Mouse (Mus musculus) frontal cortex, adult 2 months (tissue): Measurements from ENCODE around the gene Otub2. TPM values are rescaled to one million over a fixed set of nuclear protein-coding genes. Genes with fewer than 3 reads are reported as not detected.
"Not testable (repeated sequence)": the region's sequence is repeated elsewhere in the genome, so short reads cannot be mapped to it uniquely, and the experiment has no call there.

Source experiments
- DNase-seq, 2 experiments: peaks; one replicate each; pipeline ENCODE4 v3.0.0; 2022; ENCODE audit warnings: low spot score in 1 of 2; ENCODE audit errors: extremely low spot score in 1 of 2
- polyA plus RNA-seq: library from polyadenylated mRNA; depleted of rRNA; stranded (reverse); fragments of >200 nt; gene quantifications from 2 replicates; pipeline ENCODE4 v1.2.3, GENCODE M21; 2012; rRNA removed

Otub2 gene
- polyA plus RNA-seq, 1 experiment, result 23.6 TPM

GRCm38 (mm10) chr12:103434861-103435260 is 46.4 kb downstream of the Otub2 start:
- DNase-seq, result no peak

- DNase-seq, result no peak
Measured at GRCm38 (mm10) chr12:103437601-103438000, 49.1 kb downstream of the Otub2 start.

GRCm38 (mm10) chr12:103443524-103443923 is 55.0 kb downstream of the Otub2 start, which contains the start of gene Ifi27l2a:
TSS of gene Ifi27l2a (minus strand) at chr12:103443680.
- DNase-seq, result no peak

DNA sequence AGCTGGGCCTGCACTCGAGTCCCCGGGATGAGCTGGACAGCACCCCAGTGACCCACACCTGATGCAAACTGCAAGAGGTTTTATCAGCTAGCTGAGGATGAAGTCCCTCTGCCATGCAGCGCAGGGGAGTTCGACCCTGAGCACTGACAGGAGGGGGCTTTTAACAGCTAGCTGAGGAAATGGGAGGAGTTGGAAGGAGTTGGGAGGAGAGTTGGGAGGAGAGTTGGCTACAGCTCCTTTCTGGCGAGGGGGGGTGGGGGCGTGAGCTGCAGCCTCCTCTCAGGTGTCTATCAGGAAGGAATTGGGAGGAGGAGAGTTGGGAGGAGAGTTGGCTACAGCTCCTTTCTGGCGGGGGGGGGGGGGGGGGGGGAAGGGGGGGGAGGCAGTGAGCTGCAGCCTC is 55.8 kb downstream of the Otub2 start:
- not testable (repeated sequence) for DNase-seq

- no peak for DNase-seq
Measured at GRCm38 (mm10) chr12:103445060-103445459, 56.6 kb downstream of the Otub2 start.

GRCm38 (mm10) chr12:103453361-103453760 is 64.9 kb downstream of the Otub2 start:
- DNase-seq, result no peak

Other genes starting within 250 kb of the Otub2 start
- 7.2 and 7.8 TPM in 2 replicates for gene Prima1, start 146.5 kb upstream of the Otub2 start, polyA plus RNA-seq
- gene Fam181a, start 77.7 kb upstream of the Otub2 start, polyA plus RNA-seq, result 4.6 and 7.1 TPM in 2 replicates
- 7.6 TPM in 2 replicates for gene Asb2, start 32.7 kb upstream of the Otub2 start, polyA plus RNA-seq
- gene 9330161L09Rik, start 19.1 kb downstream of the Otub2 start, polyA plus RNA-seq, result 1.00 and 1.6 TPM in 2 replicates
- gene Ddx24, start 37.1 kb downstream of the Otub2 start, polyA plus RNA-seq, result 136 and 141 TPM in 2 replicates
- 117 and 120 TPM in 2 replicates for gene Ifi27, start 45.5 kb downstream of the Otub2 start, polyA plus RNA-seq
- 14.3 and 15.4 TPM in 2 replicates for gene Ifi27l2a, start 55.0 kb downstream of the Otub2 start, polyA plus RNA-seq
- not detected in 2 replicates for gene Ifi27l2b, start 68.5 kb downstream of the Otub2 start, polyA plus RNA-seq
- gene Ppp4r4, start 143.6 kb downstream of the Otub2 start, polyA plus RNA-seq, result 20.8 and 23.5 TPM in 2 replicates
- gene Serpina10, start 242.8 kb downstream of the Otub2 start, polyA plus RNA-seq, result 0.02 TPM in 1 of 2 replicates, not detected in the other